Mouse (Mus musculus) c-Kit-negative CD71-positive TER-119-positive erythroid progenitor cells, embryonic 14.5 days (primary cell): ENCODE measurements around the gene Slc38a7.
"Not testable (repeated sequence)": the region's sequence is repeated elsewhere in the genome, so short reads cannot be mapped to it uniquely, and the experiment has no call there.

Experiments
- DNase-seq: peaks from one replicate; pipeline ENCODE4 v3.0.0-alpha.2; 2013; ENCODE audit warnings: low read depth, low spot score

Slc38a7 gene

GRCm38 (mm10) chr8:95853102-95853843, at the start of gene Slc38a7:
Slc38a7 (minus strand) TSS chr8:95853539.
- DNase-seq: peak; percentile 42

DNA sequence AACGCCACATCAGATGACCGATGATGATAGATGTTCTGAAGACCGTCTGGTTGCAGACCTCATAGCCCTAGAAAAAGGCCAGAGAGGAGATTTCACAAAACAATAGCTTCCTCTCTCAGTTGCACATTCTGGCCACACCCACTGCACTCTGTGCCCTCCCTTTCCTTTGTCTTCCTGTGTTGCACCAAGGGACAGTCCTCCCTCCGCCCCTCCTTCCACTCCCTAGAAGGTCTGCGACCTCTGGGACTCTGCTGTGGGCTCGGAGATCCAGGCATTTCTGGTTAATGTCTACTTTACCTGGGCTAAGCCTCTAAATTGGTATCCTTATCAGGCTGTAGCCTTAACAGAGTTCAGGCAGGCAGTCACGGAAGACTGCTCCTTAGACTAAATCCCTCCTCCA, 48.5 kb upstream of the Slc38a7 start:
- no peak for DNase-seq

GRCm38 (mm10) chr8:95893701-95894100, 40.4 kb upstream of the Slc38a7 start:
- DNase-seq: no peak

DNA sequence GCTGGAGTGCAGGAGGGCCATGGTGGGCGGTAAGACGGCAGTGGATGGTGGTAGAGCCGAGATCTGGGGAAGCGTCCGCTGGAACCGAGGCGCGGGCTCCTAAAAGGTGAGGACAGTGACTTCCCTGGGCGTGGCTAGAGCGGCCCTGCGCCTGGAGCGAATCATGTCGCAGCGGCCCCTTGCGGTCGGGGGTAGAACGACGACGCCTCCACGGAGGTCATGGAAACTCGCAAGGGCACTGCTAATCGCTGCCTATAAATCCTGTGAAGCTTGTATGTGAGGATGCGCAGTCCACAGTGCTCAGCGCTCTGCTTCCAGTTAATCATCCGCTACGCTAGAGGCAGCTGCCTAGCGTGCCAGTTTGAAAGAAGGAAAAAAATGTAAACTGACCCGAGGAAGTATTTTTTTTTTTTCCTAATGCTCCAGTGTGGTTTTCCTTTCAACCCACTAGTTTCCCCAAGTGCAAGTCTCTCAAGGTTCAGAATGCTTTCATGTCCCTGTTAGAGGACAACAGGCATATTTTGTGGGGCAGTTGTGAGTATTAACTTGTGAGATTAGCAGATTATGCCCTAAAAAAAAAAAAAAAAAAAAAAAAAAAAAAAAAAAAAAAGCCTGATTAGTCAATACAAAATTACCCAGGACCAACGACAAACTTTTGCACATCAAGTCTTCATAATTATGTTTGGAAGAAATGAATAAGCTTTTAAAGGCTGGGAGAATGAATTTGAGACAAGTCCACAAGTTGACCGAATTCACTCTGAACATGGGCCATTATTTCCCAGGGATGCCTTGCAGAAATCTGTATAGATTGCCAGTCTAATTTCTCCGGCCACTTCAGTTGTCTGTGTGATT, 35.2 kb upstream of the Slc38a7 start, which contains the start of gene Got2:
Gene Got2 (minus strand): TSS at position 263 of the 852 bp plus-strand sequence.
- peak; percentile 80 for DNase-seq

DNA sequence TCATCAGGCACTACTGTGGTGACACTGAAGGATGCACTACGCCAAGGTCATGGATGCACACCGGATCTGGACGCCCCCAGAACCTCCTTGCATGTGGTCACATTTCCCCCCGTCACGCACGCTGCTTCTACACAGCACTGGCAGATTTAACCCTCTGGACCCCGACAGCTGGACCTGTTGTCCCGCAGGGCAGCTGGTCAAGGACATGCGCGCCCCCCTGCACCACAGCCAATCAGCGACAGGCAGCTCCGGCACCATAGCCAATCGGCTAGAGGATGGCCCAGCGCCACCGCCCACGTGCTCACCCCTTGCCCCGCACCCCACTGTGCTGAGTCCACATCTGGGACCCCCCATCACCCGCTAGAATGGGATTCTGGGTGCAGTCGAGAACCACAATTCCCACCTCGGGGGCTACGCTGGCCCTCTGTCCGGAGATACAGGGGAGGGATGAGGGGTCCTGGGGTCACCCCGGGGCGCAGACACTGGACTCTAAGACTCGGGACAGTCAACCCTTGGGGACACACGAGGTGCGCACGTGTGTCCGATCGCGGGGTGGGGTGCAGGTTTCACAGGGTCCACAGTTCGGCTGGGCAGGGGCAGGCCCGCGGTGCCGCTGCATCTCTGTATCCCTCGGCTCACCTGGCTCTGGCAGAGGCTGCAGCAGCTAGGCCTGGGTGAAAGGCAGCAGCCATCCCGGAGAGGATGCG, 34.4 kb upstream of the Slc38a7 start:
- peak; percentile 15 for DNase-seq

DNA sequence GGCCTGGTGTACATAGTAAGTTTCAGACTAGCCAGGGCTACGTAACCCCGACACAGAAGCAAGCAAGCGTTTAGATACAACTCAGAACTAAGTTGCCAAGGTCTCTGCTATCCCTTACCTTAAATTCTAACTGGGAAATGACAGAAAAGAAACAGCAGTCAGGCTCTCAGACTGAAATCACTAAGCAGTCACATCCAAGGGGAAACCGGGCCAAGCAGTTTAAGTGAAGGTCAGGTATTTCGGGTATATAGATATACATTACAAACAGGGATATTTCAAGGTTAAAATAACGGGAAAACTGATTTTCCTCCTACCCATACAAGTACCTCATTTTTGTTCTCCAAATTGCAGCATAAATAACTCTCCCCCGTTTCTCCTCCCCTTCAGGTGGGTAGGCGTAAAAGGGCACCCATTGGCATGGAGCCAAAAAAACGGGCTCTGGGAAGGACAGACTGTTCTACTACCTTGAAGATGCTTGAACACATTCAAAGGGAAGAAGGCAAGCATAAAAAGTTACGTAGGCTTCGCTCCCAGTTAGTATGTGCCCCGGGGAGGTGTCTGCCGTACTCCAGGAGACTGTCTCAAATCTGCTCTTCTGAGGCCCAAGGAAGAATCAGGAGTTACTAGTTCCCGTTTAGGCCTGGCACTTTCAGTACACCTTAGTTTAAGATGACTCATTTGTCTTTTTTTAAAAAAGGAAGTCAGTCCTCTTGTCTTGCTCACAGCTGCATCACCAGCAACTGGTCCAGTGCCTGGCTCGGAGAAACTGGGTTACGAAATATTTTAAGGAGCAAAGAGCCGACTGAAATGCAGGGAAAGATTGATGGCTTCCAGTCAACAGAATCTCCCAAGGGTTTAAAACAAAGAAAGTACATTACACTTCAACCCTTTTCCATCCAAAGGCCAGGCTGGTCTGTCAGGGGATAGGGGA, 33.6 kb upstream of the Slc38a7 start:
- peak; percentile 4 for DNase-seq

- DNase-seq: no peak
These were observed 32.6 kb upstream of the Slc38a7 start for GRCm38 (mm10) chr8:95885966-95886365.

DNA sequence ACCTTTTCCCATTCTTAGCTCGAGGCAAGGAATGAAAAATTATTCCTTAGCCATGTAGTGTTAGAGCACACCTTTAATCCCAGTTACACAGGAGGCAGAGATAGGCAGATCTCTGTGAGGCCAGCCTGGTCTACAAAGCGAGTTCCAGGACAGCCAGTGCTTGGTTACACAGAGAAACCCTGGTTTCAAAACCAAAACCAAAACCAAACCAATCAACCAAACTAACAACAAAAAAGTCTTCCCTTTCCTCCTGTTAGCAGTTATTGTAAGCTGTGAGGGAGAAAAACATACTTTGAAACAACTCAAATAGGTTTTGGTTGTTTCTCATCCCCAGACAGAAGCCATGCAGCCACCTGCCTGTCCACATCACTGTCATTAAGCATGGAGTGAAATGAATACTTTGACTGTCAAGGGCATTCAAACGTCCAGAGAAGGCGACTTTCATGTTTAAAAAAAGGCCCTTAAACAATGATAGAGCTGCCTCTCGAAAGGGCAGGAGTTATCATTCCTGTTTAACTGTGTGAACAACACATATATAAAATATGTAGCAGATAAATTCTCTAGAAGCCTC, 32.0 kb upstream of the Slc38a7 start:
- no peak for DNase-seq

DNA sequence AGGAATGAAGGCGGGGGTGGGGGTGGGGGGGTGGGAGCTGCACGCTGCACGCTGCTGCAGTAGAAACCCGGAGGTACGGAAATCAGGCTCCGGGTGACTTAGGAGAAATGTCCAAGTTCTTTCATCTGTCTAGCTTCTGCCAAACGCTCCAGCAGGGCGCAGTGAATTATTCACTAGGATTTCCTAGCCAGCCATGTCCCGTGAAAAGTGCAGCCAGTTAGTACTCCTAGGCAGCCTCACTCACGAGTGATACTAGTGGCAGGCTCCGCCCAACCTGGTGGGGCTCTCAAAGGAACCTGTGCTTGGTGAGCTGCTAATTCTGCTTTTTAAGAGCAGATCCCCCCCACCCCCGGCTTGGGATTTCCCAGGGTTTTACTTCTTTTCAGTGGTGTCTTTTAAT, 31.2 kb upstream of the Slc38a7 start:
- no peak for DNase-seq

GRCm38 (mm10) chr8:95882191-95882590, 28.9 kb upstream of the Slc38a7 start:
- no peak for DNase-seq

DNA sequence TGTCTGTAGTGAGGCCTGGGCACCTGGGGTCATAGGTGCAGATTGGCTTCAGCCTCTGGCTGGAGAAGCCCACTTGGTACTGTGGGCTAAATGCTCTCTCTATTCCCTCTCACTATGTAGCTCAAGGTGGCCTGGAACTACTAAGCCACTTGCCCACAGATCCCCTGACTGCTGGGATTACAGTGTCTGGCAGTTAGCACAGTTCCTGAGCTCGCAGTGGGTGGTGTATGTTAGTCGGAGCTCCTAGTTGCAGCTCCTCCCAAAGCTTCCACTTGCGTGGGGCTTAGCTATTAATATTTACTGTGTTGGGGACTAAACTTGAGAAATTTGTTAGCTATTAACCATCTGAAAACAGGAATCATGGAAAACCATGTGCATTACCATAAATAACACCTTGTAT, 28.2 kb upstream of the Slc38a7 start:
- no peak for DNase-seq

DNA sequence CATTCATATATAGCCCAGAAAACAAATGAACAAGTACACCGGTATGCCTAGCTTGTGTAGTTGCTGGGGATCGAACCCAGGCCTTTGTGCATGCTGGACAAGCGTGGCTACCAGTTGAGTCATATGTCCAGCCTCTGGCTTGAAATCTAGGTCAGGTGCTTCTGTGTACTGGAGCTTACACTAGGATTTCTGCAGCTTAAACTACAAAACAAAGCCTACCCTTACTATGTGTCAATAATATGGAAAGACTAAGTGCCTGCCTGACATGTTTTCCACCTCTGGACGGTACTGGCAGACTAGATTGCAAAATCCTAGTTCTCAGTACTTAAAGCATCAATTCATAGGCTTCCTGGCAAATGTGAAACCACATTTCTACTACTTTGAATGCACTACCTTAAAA, 26.5 kb upstream of the Slc38a7 start:
- no peak for DNase-seq

- DNase-seq: no peak
These were observed 25.0 kb upstream of the Slc38a7 start for GRCm38 (mm10) chr8:95878176-95878962.

DNA sequence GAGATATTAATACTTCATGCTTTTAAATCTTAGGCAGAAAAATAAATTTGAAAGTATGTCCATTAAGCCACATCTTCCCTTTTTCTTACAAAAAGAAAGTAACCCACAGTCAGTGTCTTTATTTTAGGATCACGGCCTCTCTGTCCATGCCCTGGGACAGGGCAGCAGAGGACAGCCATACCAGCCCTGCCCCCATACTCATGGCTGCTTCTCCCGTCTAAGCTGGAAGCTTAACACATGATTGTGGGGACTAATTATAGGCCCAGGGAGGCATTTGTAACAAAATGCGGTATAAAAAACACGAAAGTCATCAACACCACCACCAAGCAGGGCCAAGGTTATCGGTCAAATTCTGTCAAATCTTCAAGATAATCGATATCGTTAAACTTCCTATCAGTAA, 21.9 kb upstream of the Slc38a7 start:
- no peak for DNase-seq

GRCm38 (mm10) chr8:95871690-95872089, 18.4 kb upstream of the Slc38a7 start:
- no peak for DNase-seq

- not testable (repeated sequence) for DNase-seq
These were observed 11.5 kb upstream of the Slc38a7 start for GRCm38 (mm10) chr8:95864851-95865250.

DNA sequence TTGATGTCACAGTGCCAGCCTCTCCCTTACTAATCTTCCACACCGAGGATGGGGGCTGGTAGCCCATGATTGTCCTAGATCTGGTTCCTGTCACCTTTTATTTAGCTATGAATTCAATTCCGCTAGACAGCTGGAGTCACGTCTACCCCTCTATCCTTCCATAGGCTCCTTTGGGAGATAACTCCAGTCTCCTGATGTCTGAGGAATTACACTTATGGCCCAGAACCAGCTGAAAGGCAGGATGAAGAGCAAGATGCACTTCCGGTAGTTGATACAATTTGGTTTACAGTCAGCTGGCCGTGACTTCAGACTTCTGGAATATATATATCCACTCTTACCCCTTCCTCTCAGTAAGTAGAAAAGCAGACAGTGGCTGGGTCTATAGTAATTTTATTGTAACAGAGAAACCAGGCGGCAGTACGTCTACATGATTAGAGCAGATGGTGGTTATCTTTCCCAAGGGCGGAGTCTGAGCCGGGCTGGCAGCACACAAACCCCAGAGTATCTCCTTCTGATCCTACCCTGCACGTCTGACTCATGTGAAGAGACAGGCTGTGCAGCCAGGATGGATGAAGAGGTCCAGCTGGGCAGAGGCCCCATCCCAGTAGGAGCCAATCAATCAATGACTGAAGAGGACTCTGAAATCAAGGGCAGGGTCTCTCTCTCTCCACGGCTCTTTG, 10.6 kb upstream of the Slc38a7 start:
- DNase-seq: not testable (repeated sequence)

- DNase-seq: no peak
These were observed 835 bp upstream of the Slc38a7 start for GRCm38 (mm10) chr8:95854174-95854573.

- DNase-seq: no peak
These were observed 1.0 kb downstream of the Slc38a7 start for GRCm38 (mm10) chr8:95852290-95852689.
